Mouse (Mus musculus): ENCODE results near the gene Crip1.

Crip1 gene

GRCm38 (mm10) chr12:113130732-113131131 lies 15.4 kb upstream of the Crip1 start:
- in situ Hi-C loops (cut with MboI, MseI), result no loop called here

GRCm38 (mm10) chr12:113131601-113132000 lies 14.5 kb upstream of the Crip1 start:
- in situ Hi-C loops (cut with MboI, MseI), result no loop called here

- in situ Hi-C loops (cut with MboI, MseI), result no loop called here
These were observed 13.5 kb upstream of the Crip1 start for GRCm38 (mm10) chr12:113132567-113132966.

GRCm38 (mm10) chr12:113133260-113133659 lies 12.9 kb upstream of the Crip1 start:
- in situ Hi-C loops (cut with MboI, MseI), result no loop called here

- in situ Hi-C loops (cut with MboI, MseI), result no loop called here
These were observed 12.2 kb upstream of the Crip1 start for GRCm38 (mm10) chr12:113133861-113134403.

- in situ Hi-C loops (cut with MboI, MseI), result no loop called here
These were observed 11.6 kb upstream of the Crip1 start for GRCm38 (mm10) chr12:113134502-113134901.

- in situ Hi-C loops (cut with MboI, MseI), result no loop called here
These were observed 10.7 kb upstream of the Crip1 start for GRCm38 (mm10) chr12:113135401-113135800.

- in situ Hi-C loops (cut with MboI, MseI), result no loop called here
These were observed 9.6 kb upstream of the Crip1 start for GRCm38 (mm10) chr12:113136492-113137020.

GRCm38 (mm10) chr12:113137260-113138213 lies 8.6 kb upstream of the Crip1 start:
- in situ Hi-C loops (cut with MboI, MseI), result no loop called here

GRCm38 (mm10) chr12:113138291-113138690 lies 7.8 kb upstream of the Crip1 start:
- in situ Hi-C loops (cut with MboI, MseI), result no loop called here

- in situ Hi-C loops (cut with MboI, MseI), result no loop called here
These were observed 6.9 kb upstream of the Crip1 start for GRCm38 (mm10) chr12:113138901-113139864.

- in situ Hi-C loops (cut with MboI, MseI), result no loop called here
These were observed 6.1 kb upstream of the Crip1 start, which contains the start of gene Crip2 for GRCm38 (mm10) chr12:113139908-113140615. TSS of gene Crip2 (plus strand) at chr12:113140236.

- in situ Hi-C loops (cut with MboI, MseI), result no loop called here
These were observed 5.3 kb upstream of the Crip1 start for GRCm38 (mm10) chr12:113140616-113141411.

GRCm38 (mm10) chr12:113141531-113141973 lies 4.6 kb upstream of the Crip1 start:
- in situ Hi-C loops (cut with MboI, MseI), result no loop called here

- in situ Hi-C loops (cut with MboI, MseI), result no loop called here
These were observed 3.8 kb upstream of the Crip1 start for GRCm38 (mm10) chr12:113142021-113142975.

- in situ Hi-C loops (cut with MboI, MseI), result no loop called here
These were observed 3.0 kb upstream of the Crip1 start for GRCm38 (mm10) chr12:113143164-113143563.

- in situ Hi-C loops (cut with MboI, MseI), result no loop called here
These were observed 1.9 kb upstream of the Crip1 start for GRCm38 (mm10) chr12:113144001-113144756.

GRCm38 (mm10) chr12:113144886-113145285 lies 1.2 kb upstream of the Crip1 start:
- in situ Hi-C loops (cut with MboI, MseI), result loop anchor here (5.0 kb wide), 1 partner anchor 42 kb away; the partner anchor contains the start of gene Tmem121

All from regulatory T cell (primary cell).